Mouse (Mus musculus) ES-Bruce4 (cell line): ENCODE measurements around the gene Camk2d. TPM values are rescaled to one million over a fixed set of nuclear protein-coding genes. Genes with fewer than 3 reads are reported as not detected.

Source experiments
- H3K27ac ChIP-seq: 2 replicates; pipeline ENCODE4 v1.5.1; 2012; ENCODE audit warnings: low read length, inconsistent platforms; ENCODE audit not compliant: insufficient read depth
- H3K27me3 ChIP-seq: 2 replicates; pipeline ENCODE4 v1.6.1; 2012; ENCODE audit warnings: mild to moderate bottlenecking, low read length, inconsistent platforms; ENCODE audit not compliant: control insufficient read depth, poor library complexity, insufficient read depth, severe bottlenecking
- H3K36me3 ChIP-seq: 2 replicates; pipeline ENCODE4 v1.6.1; 2012; ENCODE audit warnings: inconsistent platforms, mild to moderate bottlenecking, low read length, moderate library complexity; ENCODE audit not compliant: control insufficient read depth, poor library complexity, insufficient read depth, severe bottlenecking
- H3K4me1 ChIP-seq: one replicate; pipeline ENCODE4 v1.8.1; 2011; ENCODE audit warnings: low read length; ENCODE audit not compliant: control insufficient read depth, insufficient read depth
- H3K4me3 ChIP-seq: 2 replicates; pipeline ENCODE4 v1.5.1; 2011; ENCODE audit warnings: low read depth, mild to moderate bottlenecking, low read length
- H3K9ac ChIP-seq: 2 replicates; pipeline ENCODE4 v1.6.1; 2012; ENCODE audit warnings: low read depth, mild to moderate bottlenecking, inconsistent platforms; ENCODE audit not compliant: poor library complexity, severe bottlenecking
- H3K9me3 ChIP-seq: replicated peaks from 2 replicates; pipeline ENCODE4 v1.6.1; 2012; ENCODE audit warnings: mild to moderate bottlenecking, low read length, inconsistent platforms; ENCODE audit not compliant: control insufficient read depth, poor library complexity, insufficient read depth, severe bottlenecking
- CTCF ChIP-seq: IDR thresholded peaks from one replicate; pipeline ENCODE4 v1.8.1; 2011; ENCODE audit warnings: low read depth, low read length
- EP300 ChIP-seq: IDR thresholded peaks from 2 replicates; pipeline ENCODE4 v1.6.1; 2011; ENCODE audit warnings: low read depth, low read length; ENCODE audit not compliant: insufficient read depth
- POLR2A ChIP-seq: IDR thresholded peaks from one replicate; pipeline ENCODE4 v1.8.1; 2011; ENCODE audit warnings: low read length; ENCODE audit not compliant: insufficient read depth
- polyA plus RNA-seq: library from polyadenylated mRNA; stranded (reverse); fragments of >200 nt; gene quantifications from 2 replicates; pipeline ENCODE4 v1.2.4, GENCODE M21; 2011; ENCODE audit warnings: low read depth; ENCODE audit not compliant: missing spikeins, insufficient read depth, insufficient read length

Camk2d gene
- polyA plus RNA-seq, 1 experiment, result 32.9 TPM

DNA sequence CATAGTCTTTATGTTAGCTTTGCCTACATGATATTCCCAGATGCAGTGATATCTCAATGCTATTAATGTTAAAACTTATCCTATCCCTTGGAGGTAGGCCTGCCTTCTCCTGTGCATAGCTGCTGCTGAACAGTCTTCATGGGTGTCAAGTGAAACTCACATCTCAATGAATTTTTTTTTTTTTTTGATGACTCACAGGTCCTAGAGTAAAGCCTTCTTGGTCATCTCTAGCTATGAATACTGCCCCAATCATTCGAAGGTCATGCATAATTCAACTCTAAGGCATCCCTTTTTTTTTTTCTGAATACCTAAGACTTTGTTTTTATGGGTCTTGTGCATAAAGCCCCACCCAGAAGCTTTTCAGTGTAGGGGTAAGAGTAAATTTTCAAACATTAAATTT is 181.8 kb downstream of the Camk2d start:
- Histone ChIP-seq H3K4me3 (no peak overlapping the region), H3K27me3 (no peaks in the 10 kb centered on the region), H3K9me3 (no peaks in the 10 kb centered on the region), H3K27ac (no peak overlapping the region), H3K9ac (no peak overlapping the region), H3K36me3 (no peaks in the 10 kb centered on the region), H3K4me1 (no peaks in the 10 kb centered on the region)
- no peak for TF ChIP-seq EP300
- no peak for TF ChIP-seq CTCF
- no peak for TF ChIP-seq POLR2A

GRCm38 (mm10) chr3:126780014-126780615 is 184.0 kb downstream of the Camk2d start:
- Histone ChIP-seq H3K27me3 (no peaks in the 10 kb centered on the region), H3K36me3 (no peaks in the 10 kb centered on the region), H3K9ac (no peak overlapping the region), H3K4me1 (no peaks in the 10 kb centered on the region), H3K4me3 (no peak overlapping the region), H3K9me3 (no peaks in the 10 kb centered on the region), H3K27ac (no peak overlapping the region)
- TF ChIP-seq EP300 (no peak), CTCF (no peak), POLR2A (no peak)

GRCm38 (mm10) chr3:126793035-126793964 is 197.2 kb downstream of the Camk2d start:
- Histone ChIP-seq H3K27ac (no peak overlapping the region), H3K4me3 (no peak overlapping the region), H3K27me3 (no peaks in the 10 kb centered on the region), H3K4me1 (no peaks in the 10 kb centered on the region), H3K9me3 (no peaks in the 10 kb centered on the region), H3K9ac (no peak overlapping the region), H3K36me3 (no peaks in the 10 kb centered on the region)
- TF ChIP-seq EP300 (no peak), CTCF (no peak), POLR2A (no peak)

DNA sequence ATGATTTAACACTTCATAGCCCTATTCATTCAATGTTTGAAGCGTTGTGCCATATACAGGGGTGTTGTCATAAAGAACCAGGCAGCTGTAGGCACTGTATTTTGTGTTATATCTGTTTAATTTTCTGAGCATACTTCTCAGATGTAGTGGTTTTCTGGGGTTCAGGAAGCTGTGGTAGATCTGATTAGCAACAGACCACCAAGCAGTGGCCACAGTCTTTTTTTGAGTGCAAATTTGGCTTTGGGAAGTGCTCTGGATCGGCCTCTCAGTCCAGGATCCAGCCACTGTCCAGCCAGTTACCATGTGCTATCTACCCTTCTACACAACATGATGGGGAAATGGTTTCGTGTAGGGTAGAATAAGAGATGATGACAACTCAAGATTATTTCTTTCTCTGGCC is 199.8 kb downstream of the Camk2d start:
- Histone ChIP-seq H3K4me3 (no peak overlapping the region), H3K9ac (no peak overlapping the region), H3K4me1 (no peaks in the 10 kb centered on the region), H3K9me3 (no peaks in the 10 kb centered on the region), H3K36me3 (no peaks in the 10 kb centered on the region), H3K27ac (no peak overlapping the region), H3K27me3 (no peaks in the 10 kb centered on the region)
- TF ChIP-seq POLR2A, result no peak
- no peak for TF ChIP-seq CTCF
- no peak for TF ChIP-seq EP300

DNA sequence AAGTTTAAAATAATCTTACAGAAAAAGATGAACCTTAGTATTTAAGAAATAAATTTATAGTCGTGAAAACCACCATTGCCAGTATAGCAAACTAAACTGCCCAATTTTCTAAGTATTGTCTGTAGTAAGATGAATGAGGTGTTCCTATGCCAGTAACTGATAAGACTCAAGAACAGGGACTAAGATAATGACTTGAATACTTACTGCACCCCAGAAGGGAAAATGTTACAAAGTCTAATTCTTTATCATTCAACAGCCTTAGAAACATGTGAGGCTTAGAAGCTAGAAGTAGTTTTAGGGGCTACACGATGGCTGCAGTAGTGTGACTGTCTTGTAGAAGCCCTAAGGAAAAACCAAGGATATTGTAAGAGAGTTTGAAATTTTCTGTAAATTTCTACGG is 200.9 kb downstream of the Camk2d start:
- H3K4me1 ChIP-seq, result no peaks in the 10 kb centered on the region
- H3K9ac ChIP-seq, result no peak overlapping the region
- no peaks in the 10 kb centered on the region for H3K9me3 ChIP-seq
- no peak overlapping the region for H3K4me3 ChIP-seq
- TF ChIP-seq EP300, result no peak
- TF ChIP-seq CTCF, result no peak
- TF ChIP-seq POLR2A, result no peak
- no peaks in the 10 kb centered on the region for H3K36me3 ChIP-seq
- H3K27me3 ChIP-seq, result no peaks in the 10 kb centered on the region
- no peak overlapping the region for H3K27ac ChIP-seq

DNA sequence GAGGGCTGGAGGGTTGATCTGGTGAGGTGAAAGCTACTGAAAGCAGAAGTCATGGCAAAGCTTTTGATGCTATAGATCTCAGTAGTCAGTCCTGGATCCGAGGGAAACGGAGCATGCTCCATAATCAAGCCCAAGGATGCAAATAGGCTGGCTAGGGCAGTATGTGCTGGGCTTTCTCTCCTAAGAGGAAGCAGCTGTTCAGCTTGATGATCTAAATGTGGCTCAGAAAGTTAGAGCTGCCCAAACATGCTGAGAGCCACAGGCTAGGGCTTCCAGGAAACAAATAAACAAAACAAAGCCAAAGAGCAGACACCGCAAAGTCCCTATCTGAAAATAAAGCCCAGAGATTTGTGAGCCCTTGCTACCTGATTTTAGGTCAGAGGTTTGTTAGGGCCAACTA is 201.7 kb downstream of the Camk2d start:
- TF ChIP-seq POLR2A (no peak), EP300 (no peak), CTCF (no peak)
- Histone ChIP-seq H3K4me1 (no peaks in the 10 kb centered on the region), H3K9me3 (no peaks in the 10 kb centered on the region), H3K9ac (no peak overlapping the region), H3K36me3 (no peaks in the 10 kb centered on the region), H3K27ac (no peak overlapping the region), H3K27me3 (no peaks in the 10 kb centered on the region), H3K4me3 (no peak overlapping the region)
